Comparison of ENCODE assay signal across 18 mouse cellular contexts in the genomic region with DNA sequence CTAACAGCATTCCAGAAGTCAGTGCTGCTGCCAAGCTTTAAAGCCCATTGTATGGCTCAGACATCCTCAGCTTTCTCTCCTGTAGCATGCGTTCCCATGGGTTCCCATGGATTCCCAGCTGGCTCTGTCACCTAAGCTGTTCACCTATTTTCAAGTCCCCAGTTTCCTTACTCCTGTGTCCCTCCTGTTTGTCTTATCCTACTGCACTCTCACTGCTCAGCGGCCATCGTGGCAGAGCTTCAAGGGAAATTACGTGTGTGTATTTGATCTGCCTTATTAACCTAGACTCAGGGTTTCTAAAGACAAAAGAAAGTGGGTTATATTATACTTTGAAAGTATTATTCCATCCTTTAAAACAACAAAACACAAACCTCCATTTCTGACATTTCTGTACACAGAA. TPM values are rescaled to one million over a fixed set of nuclear protein-coding genes. Genes with fewer than 3 reads are reported as not detected.
DNase-seq lines count a peak whose midpoint lies in the region; ATAC-seq and TF ChIP-seq lines count a peak whose summit lies in the region.
"Had no signal": no experiment of that assay in that cellular context is flagged by ENCODE, and none has a peak within 500 bp of the region (broad histone marks: within the 10 kb centered on the region; RNA-seq: fewer than 3 reads in every experiment).

No protein-coding gene starts in this region.

- DNase-seq in heart, postnatal 14 days = no peak
- peak; percentile 34 for DNase-seq in lung, embryonic 14.5 days
- DNase-seq in lung, adult 18-20 months = no peak
- DNase-seq in limb, embryonic 14.5 days (ENCODE audit: low spot score) = no peak
- no peak for DNase-seq in testis, postnatal 10 days (ENCODE audit: low spot score)
- DNase-seq: gastrocnemius, postnatal 25 days; kidney, postnatal 36 days; lung, postnatal 14 days; right cerebral cortex, postnatal 25 days; thymus, postnatal 36 days had no signal

- H3K4me3 ChIP-seq in heart, embryonic 15.5 days = no peak overlapping the region
- H3K4me3 ChIP-seq in lung, embryonic 14.5 days (ENCODE audit: low read depth, low read length) = no peak overlapping the region
- H3K4me3 ChIP-seq in embryonic facial prominence, embryonic 13.5 days = no peak overlapping the region
- no peak overlapping the region for H3K4me3 ChIP-seq in limb, embryonic 14.5 days (replicated peaks; ENCODE audit: low read length)
- H3K4me3 ChIP-seq: forebrain, embryonic 12.5 days; heart, embryonic 10.5 days; hindbrain, embryonic 13.5 days; limb, embryonic 13.5 days; liver, embryonic 15.5 days; megakaryocyte, embryonic 14.5 days had no signal

- 62% methylated on average over 4 of the region's 4 CpGs for WGBS in heart, embryonic 15.5 days
- WGBS in lung, embryonic 14.5 days = 64% methylated on average over 4 of the region's 4 CpGs
- WGBS in embryonic facial prominence, embryonic 13.5 days = 32% methylated on average over 4 of the region's 4 CpGs
- WGBS in limb, embryonic 14.5 days = 58% methylated on average over 4 of the region's 4 CpGs

- intact Hi-C loops in heart, postnatal 14 days (cut with DNase I) = no loop called here

- H3K9me3 ChIP-seq in heart, embryonic 15.5 days (replicated peaks) = no peaks in the 10 kb centered on the region
- no peaks in the 10 kb centered on the region for H3K9me3 ChIP-seq in lung, embryonic 14.5 days (ENCODE audit: low read depth, low read length)
- H3K9me3 ChIP-seq in embryonic facial prominence, embryonic 13.5 days = no peaks in the 10 kb centered on the region
- H3K9me3 ChIP-seq in limb, embryonic 14.5 days (ENCODE audit: control insufficient read depth, low read length) = no peaks in the 10 kb centered on the region
- H3K9me3 ChIP-seq: forebrain, embryonic 12.5 days; heart, embryonic 10.5 days; hindbrain, embryonic 13.5 days; limb, embryonic 13.5 days; liver, embryonic 15.5 days; megakaryocyte, embryonic 14.5 days had no signal

- H3K4me2 ChIP-seq in heart, embryonic 15.5 days = no peak overlapping the region
- no peak overlapping the region for H3K4me2 ChIP-seq in lung, embryonic 14.5 days
- no peak overlapping the region for H3K4me2 ChIP-seq in embryonic facial prominence, embryonic 13.5 days
- H3K4me2 ChIP-seq in limb, embryonic 14.5 days (replicated peaks; ENCODE audit: low read depth, low read length, severe bottlenecking) = no peak overlapping the region
- H3K4me2 ChIP-seq: forebrain, embryonic 12.5 days; hindbrain, embryonic 13.5 days; limb, embryonic 13.5 days; liver, embryonic 15.5 days had no signal

- no peaks in the 10 kb centered on the region for H3K27me3 ChIP-seq in heart, embryonic 15.5 days
- no peaks in the 10 kb centered on the region for H3K27me3 ChIP-seq in lung, embryonic 14.5 days (ENCODE audit: insufficient read depth, low read length)
- no peaks in the 10 kb centered on the region for H3K27me3 ChIP-seq in embryonic facial prominence, embryonic 13.5 days
- H3K27me3 ChIP-seq in limb, embryonic 14.5 days (ENCODE audit: control insufficient read depth, insufficient read depth, low read length) = no peaks in the 10 kb centered on the region
- H3K27me3 ChIP-seq: forebrain, embryonic 12.5 days; hindbrain, embryonic 13.5 days; limb, embryonic 13.5 days; liver, embryonic 15.5 days; megakaryocyte, embryonic 14.5 days had no signal

- no peak for TF ChIP-seq POLR2A in limb, embryonic 14.5 days (IDR thresholded peaks at IDR 0.05; ENCODE audit: borderline replicate concordance, extremely low read depth, insufficient read depth, insufficient read length)

- no peaks in the 10 kb centered on the region for H3K36me3 ChIP-seq in heart, embryonic 15.5 days
- no peaks in the 10 kb centered on the region for H3K36me3 ChIP-seq in lung, embryonic 14.5 days (ENCODE audit: insufficient read depth)
- H3K36me3 ChIP-seq in embryonic facial prominence, embryonic 13.5 days = no peaks in the 10 kb centered on the region
- no peaks in the 10 kb centered on the region for H3K36me3 ChIP-seq in limb, embryonic 14.5 days (ENCODE audit: control insufficient read depth, insufficient read depth, low read length)
- H3K36me3 ChIP-seq: forebrain, embryonic 12.5 days; heart, embryonic 10.5 days; hindbrain, embryonic 13.5 days; limb, embryonic 13.5 days; liver, embryonic 15.5 days had no signal

- TF ChIP-seq CTCF in lung, embryonic 14.5 days (IDR thresholded peaks at IDR 0.05; ENCODE audit: low read depth) = no peak

- peaks cover 11% of the 10 kb centered on the region for H3K4me1 ChIP-seq in heart, embryonic 15.5 days (replicated peaks)
- no peaks in the 10 kb centered on the region for H3K4me1 ChIP-seq in lung, embryonic 14.5 days (ENCODE audit: insufficient read depth)
- peaks cover 72% of the 10 kb centered on the region for H3K4me1 ChIP-seq in embryonic facial prominence, embryonic 13.5 days
- peaks cover 40% of the 10 kb centered on the region for H3K4me1 ChIP-seq in limb, embryonic 14.5 days (ENCODE audit: control insufficient read depth, insufficient read depth, low read length)
- H3K4me1 ChIP-seq: forebrain, embryonic 12.5 days; heart, embryonic 10.5 days; liver, embryonic 15.5 days had no signal

- H3K9ac ChIP-seq in heart, embryonic 15.5 days = no peak overlapping the region
- H3K9ac ChIP-seq in lung, embryonic 14.5 days = no peak overlapping the region
- H3K9ac ChIP-seq in embryonic facial prominence, embryonic 13.5 days = no peak overlapping the region
- H3K9ac ChIP-seq in limb, embryonic 14.5 days (ENCODE audit: low read depth, low read length, severe bottlenecking) = no peak overlapping the region
- H3K9ac ChIP-seq: forebrain, embryonic 12.5 days; hindbrain, embryonic 13.5 days; limb, embryonic 13.5 days; liver, embryonic 15.5 days had no signal

- ATAC-seq in heart, embryonic 15.5 days (replicated peaks; ENCODE audit: insufficient number of reproducible peaks, insufficient read depth, low FRiP score, low read depth) = no peak
- ATAC-seq in lung, embryonic 14.5 days (ENCODE audit: insufficient read depth) = no peak
- ATAC-seq in embryonic facial prominence, embryonic 13.5 days (ENCODE audit: insufficient number of reproducible peaks, insufficient read depth, low FRiP score, low TSS enrichment, low read depth) = no peak
- ATAC-seq in limb, embryonic 14.5 days (ENCODE audit: low FRiP score, low read depth) = no peak

- peak overlapping the region; percentile 54 for H3K27ac ChIP-seq in heart, embryonic 15.5 days
- H3K27ac ChIP-seq in lung, embryonic 14.5 days (ENCODE audit: low read depth) = no peak overlapping the region
- H3K27ac ChIP-seq in embryonic facial prominence, embryonic 13.5 days = peak overlapping the region; percentile 77
- H3K27ac ChIP-seq in limb, embryonic 14.5 days (replicated peaks; ENCODE audit: low read depth, low read length) = peak overlapping the region; percentile 33; the same call in 1 of the 2 replicates
- H3K27ac ChIP-seq: forebrain, embryonic 12.5 days; heart, embryonic 10.5 days; hindbrain, embryonic 13.5 days; limb, embryonic 13.5 days; liver, embryonic 15.5 days had no signal

RNA-seq across cellular contexts. Expression of a gene that starts 54.2 kb away (rescaled TPM):
- 23.9 and 35.3 TPM in 2 replicates for polyA plus RNA-seq in heart, embryonic 15.5 days (2015; fragmentation: Nextera tagmentation; extraction: Ambion mirVana)
- total RNA-seq in heart, postnatal 14 days (2021) = 1 to 10 TPM; 6.3 to 8.4 TPM
- polyA plus RNA-seq in lung, embryonic 14.5 days (2014; fragmentation: Nextera tagmentation; extraction: Ambion mirVana) = 39.5 and 45.3 TPM in 2 replicates
- 115 and 129 TPM in 2 replicates for polyA plus RNA-seq in embryonic facial prominence, embryonic 13.5 days (2015; fragmentation: Nextera tagmentation; extraction: Ambion mirVana)
- 87.7 and 102 TPM in 2 replicates for polyA plus RNA-seq in limb, embryonic 14.5 days (2012; rRNA removed)
- polyA plus RNA-seq in limb, embryonic 14.5 days (2014; fragmentation: Nextera tagmentation; extraction: Ambion mirVana) = 109 and 116 TPM in 2 replicates
